Mouse (Mus musculus) midbrain, postnatal 0 days (tissue): ENCODE measurements around the gene Snph. TPM values are rescaled to one million over a fixed set of nuclear protein-coding genes. Genes with fewer than 3 reads are reported as not detected.

ENCODE experiments used
- ATAC-seq: fragments of 200-750 bp; cut with Nextera tagmentation; 2 replicates; pipeline ENCODE4 v1.8.0; 2017; ENCODE audit warnings: moderate number of reproducible peaks, mild to moderate bottlenecking, moderate TSS enrichment, moderate library complexity; ENCODE audit not compliant: low FRiP score
- DNase-seq: peaks from one replicate; pipeline ENCODE4 v3.0.0-alpha.2; 2015; ENCODE audit warnings: low spot score
- H3K27ac ChIP-seq: fragments of 300-500 bp; sonication (generic); 2 replicates; pipeline ENCODE4 v1.5.1; 2014; ENCODE audit warnings: low read depth, mild to moderate bottlenecking, low read length, mixed read lengths
- H3K27me3 ChIP-seq: fragments of 300-500 bp; sonication (generic); 2 replicates; pipeline ENCODE4 v1.6.1; 2014; ENCODE audit warnings: low read length, control low read depth, mixed read lengths; ENCODE audit not compliant: insufficient read depth
- H3K36me3 ChIP-seq: fragments of 300-500 bp; sonication (generic); 2 replicates; pipeline ENCODE4 v1.6.1; 2014; ENCODE audit warnings: low read length, control low read depth, mixed read lengths; ENCODE audit not compliant: insufficient read depth
- H3K4me1 ChIP-seq: fragments of 300-500 bp; sonication (generic); 2 replicates; pipeline ENCODE4 v1.6.1; 2014; ENCODE audit warnings: mild to moderate bottlenecking, control low read depth, antibody characterized with exemption, low read length, mixed read lengths; ENCODE audit not compliant: insufficient read depth
- H3K4me2 ChIP-seq: fragments of 300-500 bp; sonication (generic); 2 replicates; pipeline ENCODE4 v1.6.1; 2014; ENCODE audit warnings: low read depth, mild to moderate bottlenecking, low read length, mixed read lengths; ENCODE audit not compliant: poor library complexity, severe bottlenecking
- H3K4me3 ChIP-seq: fragments of 300-500 bp; sonication (generic); 2 replicates; pipeline ENCODE4 v1.5.1; 2014; ENCODE audit warnings: low read depth, mild to moderate bottlenecking, low read length, moderate library complexity
- H3K9ac ChIP-seq: fragments of 300-500 bp; sonication (generic); replicated peaks from 2 replicates; pipeline ENCODE4 v1.6.1; 2014; ENCODE audit warnings: mild to moderate bottlenecking, low read length, moderate library complexity, mixed read lengths; ENCODE audit not compliant: poor library complexity, severe bottlenecking
- H3K9me3 ChIP-seq: fragments of 300-500 bp; sonication (generic); 2 replicates; pipeline ENCODE4 v1.6.1; 2016; ENCODE audit warnings: low read length, control low read depth
- CTCF ChIP-seq: IDR thresholded peaks from 2 replicates; pipeline ENCODE4 v1.5.1; 2016; ENCODE audit warnings: antibody characterized with exemption, mild to moderate bottlenecking
- WGBS: fragments of 180-500 bp; shearing (Covaris S2); extraction: QIAGEN DNeasy Blood & Tissue Kit; methylation state at CpG from one replicate; pipeline ENCODE4 v1.1.7; 2014; 5-methylcytosine and 5-hydroxymethylcytosine counted together
- polyA plus RNA-seq: library from polyadenylated mRNA; unstranded; fragments of >200 nt; fragmentation: Nextera tagmentation; extraction: Ambion mirVana; gene quantifications from 2 replicates; pipeline ENCODE4 v1.2.1, GENCODE M21; 2015
- total RNA-seq: library from RNA; depleted of rRNA; stranded (reverse); fragments of >200 nt; gene quantifications from 2 replicates; pipeline ENCODE4 v1.2.3, GENCODE M21; 2014; rRNA removed

Snph gene
- total and polyA plus RNA-seq, 2 experiments from 2014 or later = 23.4 to 66.1 TPM

- H3K4me3 ChIP-seq = peak overlapping the region; percentile 90
- peak overlapping the region; percentile 87 for H3K27ac ChIP-seq
- peak overlapping the region; percentile 73 for H3K4me2 ChIP-seq
- no peaks in the 10 kb centered on the region for H3K9me3 ChIP-seq
- H3K9ac ChIP-seq = peak overlapping the region; percentile 96
- no peak for TF ChIP-seq CTCF
- H3K27me3 ChIP-seq = no peaks in the 10 kb centered on the region
- peaks cover 13% of the 10 kb centered on the region; the same call in 1 of the 2 replicates for H3K4me1 ChIP-seq
- H3K36me3 ChIP-seq = peaks cover 14% of the 10 kb centered on the region
- no peak for ATAC-seq
- DNase-seq = peak; percentile 62
- WGBS = 1% methylated on average over 21 of the region's 21 CpGs
Measured at GRCm38 (mm10) chr2:151543063-151543895, 89.1 kb downstream of the Snph start.

GRCm38 (mm10) chr2:151542323-151543062, 89.9 kb downstream of the Snph start, which contains the start of gene Fkbp1a:
Gene Fkbp1a, plus strand, starts transcription at chr2:151542483.
- Histone ChIP-seq H3K36me3 (peaks cover 10% of the 10 kb centered on the region; the same call in 1 of the 2 replicates), H3K27me3 (no peaks in the 10 kb centered on the region), H3K4me2 (peak within 1 kb of the TSS; percentile 73), H3K27ac (peak within 1 kb of the TSS; percentile 87), H3K4me3 (peak within 1 kb of the TSS; percentile 90), H3K9me3 (no peaks in the 10 kb centered on the region), H3K9ac (peak within 1 kb of the TSS; percentile 96), H3K4me1 (peaks cover 13% of the 10 kb centered on the region; the same call in 1 of the 2 replicates)
- TF ChIP-seq CTCF = peak; percentile 35; the same call in 1 of the 2 replicates
- WGBS = under 1% methylated on average over 68 of the region's 93 CpGs
- DNase-seq = peak; percentile 97
- peak; percentile 97 for ATAC-seq

Other genes starting within 250 kb of the Snph start
- gene 4921509C19Rik, start 156.4 kb downstream of the Snph start, total RNA-seq = not detected in 2 replicates
- not detected in 2 replicates for gene 4921509C19Rik, start 156.4 kb downstream of the Snph start, polyA plus RNA-seq
- gene Nsfl1c, start 138.4 kb downstream of the Snph start, total RNA-seq = 103 and 107 TPM in 2 replicates
- 244 and 250 TPM in 2 replicates for gene Nsfl1c, start 138.4 kb downstream of the Snph start, polyA plus RNA-seq
- gene Fkbp1a, start 90.1 kb downstream of the Snph start, total RNA-seq = 79.2 and 79.3 TPM in 2 replicates
- gene Fkbp1a, start 90.1 kb downstream of the Snph start, polyA plus RNA-seq = 598 and 619 TPM in 2 replicates
- gene Sdcbp2, start 60.0 kb downstream of the Snph start, total RNA-seq = 0.61 TPM in 1 of 2 replicates, not detected in the other
- 0.93 and 1.4 TPM in 2 replicates for gene Sdcbp2, start 60.0 kb downstream of the Snph start, polyA plus RNA-seq
- gene Rad21l, start 35.9 kb upstream of the Snph start, total RNA-seq = 0.44 and 0.90 TPM in 2 replicates
- gene Rad21l, start 35.9 kb upstream of the Snph start, polyA plus RNA-seq = 0.15 and 0.20 TPM in 2 replicates
- 28.6 and 36.9 TPM in 2 replicates for gene Tmem74b, start 69.4 kb upstream of the Snph start, total RNA-seq
- gene Tmem74b, start 69.4 kb upstream of the Snph start, polyA plus RNA-seq = 24.8 and 28.0 TPM in 2 replicates
- 59.5 and 77.6 TPM in 2 replicates for gene Psmf1, start 111.6 kb upstream of the Snph start, total RNA-seq
- gene Psmf1, start 111.6 kb upstream of the Snph start, polyA plus RNA-seq = 72.6 and 73.8 TPM in 2 replicates
- 0.33 TPM in 1 of 2 replicates, not detected in the other for gene Rspo4, start 210.3 kb upstream of the Snph start, total RNA-seq
- gene Rspo4, start 210.3 kb upstream of the Snph start, polyA plus RNA-seq = 0.44 and 0.55 TPM in 2 replicates